Comparison of ENCODE assay signal across 9 mouse cellular contexts in the genomic region with DNA sequence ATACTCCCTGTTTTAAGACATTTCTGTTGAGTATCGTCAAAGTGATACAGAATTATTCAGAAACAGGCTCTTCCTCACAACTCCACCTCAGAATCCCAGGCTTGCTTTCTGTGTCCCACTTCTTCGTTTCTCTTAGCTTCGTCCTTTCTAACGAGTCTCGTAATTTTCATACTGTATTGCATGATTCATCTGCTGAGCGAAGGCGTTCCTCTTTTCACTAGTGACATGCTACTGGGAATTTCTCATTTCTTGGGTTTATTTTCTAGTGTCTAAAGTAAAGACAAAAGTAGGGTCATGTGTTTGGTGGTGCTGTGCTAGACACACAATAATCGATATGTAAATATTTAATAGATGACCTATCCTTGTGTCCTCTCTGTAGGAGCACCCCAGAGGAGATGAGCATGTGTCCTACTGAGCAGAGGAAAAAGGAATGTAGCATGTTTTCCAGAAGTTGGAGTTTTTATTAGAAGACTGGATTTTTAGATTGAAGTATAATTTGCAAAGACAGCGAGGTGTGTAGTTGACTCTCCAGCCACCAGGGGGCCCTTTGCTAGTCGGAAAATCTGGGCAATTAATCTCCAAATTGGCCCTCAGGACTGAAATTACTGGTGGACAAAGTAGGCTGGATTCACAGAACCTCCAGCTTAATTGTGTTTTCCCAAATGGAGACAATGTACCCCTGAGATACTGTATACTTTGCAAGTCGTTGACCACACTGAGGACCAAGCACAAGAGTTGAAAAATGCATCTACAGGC. TPM values are rescaled to one million over a fixed set of nuclear protein-coding genes. Genes with fewer than 3 reads are reported as not detected.
DNase-seq lines count a peak whose midpoint lies in the region; ATAC-seq and TF ChIP-seq lines count a peak whose summit lies in the region.
"Had no signal": no experiment of that assay in that cellular context is flagged by ENCODE, and none has a peak within 500 bp of the region (broad histone marks: within the 10 kb centered on the region; RNA-seq: fewer than 3 reads in every experiment).

No protein-coding gene starts in this region.

- H3K4me3 ChIP-seq in hindbrain, postnatal 0 days (ENCODE audit: low read length): no peak overlapping the region
- H3K4me3 ChIP-seq in hindbrain, embryonic 12.5 days: no peak overlapping the region
- H3K4me3 ChIP-seq in ES-Bruce4 (ENCODE audit: low read depth, low read length): no peak overlapping the region
- no peak overlapping the region for H3K4me3 ChIP-seq in limb, embryonic 10.5 days
- H3K4me3 ChIP-seq: embryonic facial prominence, embryonic 12.5 days had no signal

- no peak for ATAC-seq in hindbrain, postnatal 0 days
- ATAC-seq in hindbrain, embryonic 12.5 days (ENCODE audit: low FRiP score): no peak

- no peaks in the 10 kb centered on the region for H3K27me3 ChIP-seq in hindbrain, postnatal 0 days (ENCODE audit: insufficient read depth, low read length)
- no peaks in the 10 kb centered on the region for H3K27me3 ChIP-seq in hindbrain, embryonic 12.5 days
- no peaks in the 10 kb centered on the region for H3K27me3 ChIP-seq in ES-Bruce4 (ENCODE audit: control insufficient read depth, insufficient read depth, low read length, poor library complexity, severe bottlenecking)
- H3K27me3 ChIP-seq in limb, embryonic 10.5 days (ENCODE audit: low read depth, poor library complexity, severe bottlenecking): no peaks in the 10 kb centered on the region
- H3K27me3 ChIP-seq: embryonic facial prominence, embryonic 12.5 days had no signal

- H3K36me3 ChIP-seq in hindbrain, postnatal 0 days (ENCODE audit: insufficient read depth, low read length): no peaks in the 10 kb centered on the region
- no peaks in the 10 kb centered on the region for H3K36me3 ChIP-seq in hindbrain, embryonic 12.5 days
- H3K36me3 ChIP-seq in ES-Bruce4 (ENCODE audit: control insufficient read depth, insufficient read depth, low read length, poor library complexity, severe bottlenecking): no peaks in the 10 kb centered on the region
- no peaks in the 10 kb centered on the region for H3K36me3 ChIP-seq in limb, embryonic 10.5 days
- H3K36me3 ChIP-seq: embryonic facial prominence, embryonic 12.5 days had no signal

- H3K4me2 ChIP-seq in hindbrain, postnatal 0 days (ENCODE audit: low read depth, low read length): no peak overlapping the region
- H3K4me2 ChIP-seq in hindbrain, embryonic 12.5 days (replicated peaks): no peak overlapping the region
- H3K4me2 ChIP-seq: embryonic facial prominence, embryonic 12.5 days had no signal

- no peaks in the 10 kb centered on the region for H3K9me3 ChIP-seq in hindbrain, postnatal 0 days (ENCODE audit: low read length)
- H3K9me3 ChIP-seq in hindbrain, embryonic 12.5 days (replicated peaks): no peaks in the 10 kb centered on the region
- no peaks in the 10 kb centered on the region for H3K9me3 ChIP-seq in ES-Bruce4 (replicated peaks; ENCODE audit: control insufficient read depth, insufficient read depth, low read length, poor library complexity, severe bottlenecking)
- no peaks in the 10 kb centered on the region for H3K9me3 ChIP-seq in limb, embryonic 10.5 days (replicated peaks)
- H3K9me3 ChIP-seq: embryonic facial prominence, embryonic 12.5 days had no signal

- WGBS in hindbrain, postnatal 0 days: 77% methylated on average over 11 of the region's 11 CpGs
- 80% methylated on average over 11 of the region's 11 CpGs for WGBS in hindbrain, embryonic 12.5 days
- WGBS in limb, embryonic 10.5 days: 82% methylated on average over 11 of the region's 11 CpGs

- peak; percentile 38 for DNase-seq in hindbrain, postnatal 0 days (ENCODE audit: low spot score)
- peak; percentile 37 for DNase-seq in 3T3-L1 (ENCODE audit: low read depth, low spot score)
- peak; percentile 70 for DNase-seq in cerebellum, adult 8-10 months
- peak; percentile 54 for DNase-seq in limb, embryonic 10.5 days (ENCODE audit: low spot score)
- peak; percentile 50 for DNase-seq in thymus, postnatal 25 days
- DNase-seq in right cerebral cortex, postnatal 36 days (ENCODE audit: low spot score in 2 of 2): no peak

- no peak overlapping the region for H3K9ac ChIP-seq in hindbrain, postnatal 0 days (replicated peaks; ENCODE audit: low read length)
- no peak overlapping the region for H3K9ac ChIP-seq in hindbrain, embryonic 12.5 days
- H3K9ac ChIP-seq in ES-Bruce4 (ENCODE audit: low read depth, poor library complexity, severe bottlenecking): no peak overlapping the region
- H3K9ac ChIP-seq: embryonic facial prominence, embryonic 12.5 days had no signal

- no peak overlapping the region for H3K27ac ChIP-seq in hindbrain, postnatal 0 days
- no peak overlapping the region for H3K27ac ChIP-seq in hindbrain, embryonic 12.5 days
- no peak overlapping the region for H3K27ac ChIP-seq in ES-Bruce4 (ENCODE audit: insufficient read depth, low read length)
- no peak overlapping the region for H3K27ac ChIP-seq in limb, embryonic 10.5 days
- H3K27ac ChIP-seq: embryonic facial prominence, embryonic 12.5 days had no signal

- H3K4me1 ChIP-seq in hindbrain, postnatal 0 days (ENCODE audit: insufficient read depth, low read length): no peaks in the 10 kb centered on the region
- H3K4me1 ChIP-seq in hindbrain, embryonic 12.5 days: no peaks in the 10 kb centered on the region
- H3K4me1 ChIP-seq in ES-Bruce4 (ENCODE audit: control insufficient read depth, insufficient read depth, low read length): no peaks in the 10 kb centered on the region
- no peaks in the 10 kb centered on the region for H3K4me1 ChIP-seq in limb, embryonic 10.5 days
- H3K4me1 ChIP-seq: embryonic facial prominence, embryonic 12.5 days had no signal

- no peak for TF ChIP-seq POLR2A in ES-Bruce4 (IDR thresholded peaks at IDR 0.05; ENCODE audit: insufficient read depth, low read length)

- no peak for TF ChIP-seq EP300 in ES-Bruce4 (IDR thresholded peaks at IDR 0.05; ENCODE audit: insufficient read depth, low read depth, low read length)

- peak; percentile 64 for TF ChIP-seq CTCF in hindbrain, postnatal 0 days (IDR thresholded peaks at IDR 0.05; ENCODE audit: low read depth)
- TF ChIP-seq CTCF in ES-Bruce4 (IDR thresholded peaks at IDR 0.05; ENCODE audit: low read depth, low read length): peak; percentile 27

RNA-seq across cellular contexts. Expression of a gene that starts 11.9 kb away (rescaled TPM):
- total RNA-seq in hindbrain, postnatal 0 days (2014; rRNA removed): 56.1 and 78.3 TPM in 2 replicates
- polyA plus RNA-seq in hindbrain, postnatal 0 days (2015; fragmentation: Nextera tagmentation; extraction: Ambion mirVana): 28.6 and 28.9 TPM in 2 replicates
- polyA plus RNA-seq in hindbrain, embryonic 12.5 days (2016; fragmentation: Nextera tagmentation; extraction: Ambion mirVana): 47.2 and 60.3 TPM in 2 replicates
- polyA plus RNA-seq in ES-Bruce4 (2011; ENCODE audit: insufficient read depth, insufficient read length, low read depth, missing spikeins): 61.8 and 65.4 TPM in 2 replicates
- 33.8 and 45.5 TPM in 2 replicates for polyA plus RNA-seq in limb, embryonic 10.5 days (2016; fragmentation: Nextera tagmentation; extraction: Ambion mirVana)

Comparison
In these comparisons a context has a peak if more than half of its experiments do, and no peak if none do; other contexts are left out.
1. DNase-seq: peak in hindbrain, postnatal 0 days (single experiment), 3T3-L1 (single experiment), cerebellum, adult 8-10 months (single experiment), limb, embryonic 10.5 days (single experiment) and thymus, postnatal 25 days (single experiment); none in right cerebral cortex, postnatal 36 days (0 of 2).